Mouse (Mus musculus): Measurements from ENCODE around the gene Socs3.
A peak's percentile ranks its signal among the peaks of the same experiment; 100 is the strongest.

Socs3 gene

DNA sequence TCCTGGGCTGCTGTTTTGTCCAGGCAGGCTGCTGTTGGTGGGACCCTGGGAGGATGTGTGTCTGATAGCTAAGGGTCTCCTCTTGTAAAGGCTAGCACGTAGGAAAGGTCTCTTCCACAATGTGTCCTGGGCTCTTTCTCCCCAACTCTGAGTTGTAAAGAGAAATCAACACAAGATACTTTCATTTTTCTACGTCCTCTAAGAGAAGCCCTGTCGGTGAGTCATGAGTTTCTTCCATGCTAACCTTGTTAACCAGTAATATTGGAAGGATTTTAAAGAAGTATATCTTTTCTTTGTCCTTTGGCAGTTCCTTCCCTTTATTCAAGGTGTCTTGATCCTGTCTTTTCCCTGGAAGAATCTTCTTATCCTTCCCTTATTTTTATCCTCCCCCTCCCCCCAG, 25.8 kb upstream of the Socs3 start:
- DNase-seq (ENCODE audit: low spot score in 2 of 2) = no peak

DNA sequence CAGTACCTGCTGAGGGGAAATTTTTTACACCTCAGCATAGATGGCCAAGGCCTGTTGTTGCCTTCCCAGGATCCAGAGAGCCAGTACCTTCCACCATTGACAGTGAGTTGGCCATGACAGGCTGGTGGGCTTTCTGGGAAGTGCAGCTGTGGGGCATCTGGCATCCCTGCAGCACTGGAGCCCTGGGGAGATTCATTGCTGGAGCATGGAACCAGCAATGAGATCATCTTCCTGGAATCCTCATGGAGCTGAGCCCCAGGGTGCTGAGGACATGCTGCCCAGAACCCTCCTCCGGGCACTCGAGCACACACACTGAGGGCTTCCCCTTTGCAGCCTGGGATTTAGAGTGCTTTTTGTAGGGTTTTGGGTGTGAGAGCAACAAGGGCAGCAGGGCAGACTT, 25.4 kb upstream of the Socs3 start:
- DNase-seq (ENCODE audit: low spot score in 2 of 2) = no peak

DNA sequence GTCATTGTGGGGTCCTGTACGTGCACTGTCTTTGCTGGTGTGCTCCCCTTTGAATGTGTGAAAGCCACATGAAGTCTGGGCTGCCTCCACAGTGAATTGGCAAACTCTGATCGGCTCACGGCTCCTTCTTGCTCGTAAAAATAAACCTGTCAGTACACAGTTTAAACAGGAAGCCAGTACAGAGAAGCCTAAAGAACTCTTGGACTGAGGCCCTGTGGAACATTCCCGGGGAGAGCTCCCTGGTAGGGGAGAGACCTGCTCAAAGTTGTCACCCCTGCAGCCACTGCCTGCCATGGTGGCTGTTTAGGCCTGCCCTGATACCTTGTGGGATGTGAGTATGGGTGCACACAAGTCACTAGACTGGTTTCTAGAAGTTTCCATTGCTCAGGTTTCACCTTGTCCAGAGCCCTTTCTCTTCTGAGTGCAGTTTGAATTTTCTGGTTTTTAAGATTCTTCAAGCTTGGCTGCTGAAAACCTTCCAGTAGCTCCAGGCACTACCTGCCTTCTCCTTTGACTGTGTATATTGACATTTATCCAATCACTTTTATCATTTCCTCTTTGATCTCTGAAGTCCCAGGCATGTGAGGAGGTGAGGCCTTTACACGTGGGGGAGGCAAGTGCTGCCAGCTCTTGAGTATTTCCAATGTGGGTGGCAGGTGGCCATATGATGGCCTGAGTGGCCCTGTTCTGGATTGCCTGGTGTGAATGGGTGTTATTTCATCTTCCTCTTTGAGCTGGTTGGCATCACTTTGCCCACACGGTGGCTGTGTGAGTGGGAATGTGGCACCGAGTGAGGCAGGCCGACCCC, 24.6 kb upstream of the Socs3 start:
- no peak for DNase-seq (ENCODE audit: low spot score in 2 of 2)

DNA sequence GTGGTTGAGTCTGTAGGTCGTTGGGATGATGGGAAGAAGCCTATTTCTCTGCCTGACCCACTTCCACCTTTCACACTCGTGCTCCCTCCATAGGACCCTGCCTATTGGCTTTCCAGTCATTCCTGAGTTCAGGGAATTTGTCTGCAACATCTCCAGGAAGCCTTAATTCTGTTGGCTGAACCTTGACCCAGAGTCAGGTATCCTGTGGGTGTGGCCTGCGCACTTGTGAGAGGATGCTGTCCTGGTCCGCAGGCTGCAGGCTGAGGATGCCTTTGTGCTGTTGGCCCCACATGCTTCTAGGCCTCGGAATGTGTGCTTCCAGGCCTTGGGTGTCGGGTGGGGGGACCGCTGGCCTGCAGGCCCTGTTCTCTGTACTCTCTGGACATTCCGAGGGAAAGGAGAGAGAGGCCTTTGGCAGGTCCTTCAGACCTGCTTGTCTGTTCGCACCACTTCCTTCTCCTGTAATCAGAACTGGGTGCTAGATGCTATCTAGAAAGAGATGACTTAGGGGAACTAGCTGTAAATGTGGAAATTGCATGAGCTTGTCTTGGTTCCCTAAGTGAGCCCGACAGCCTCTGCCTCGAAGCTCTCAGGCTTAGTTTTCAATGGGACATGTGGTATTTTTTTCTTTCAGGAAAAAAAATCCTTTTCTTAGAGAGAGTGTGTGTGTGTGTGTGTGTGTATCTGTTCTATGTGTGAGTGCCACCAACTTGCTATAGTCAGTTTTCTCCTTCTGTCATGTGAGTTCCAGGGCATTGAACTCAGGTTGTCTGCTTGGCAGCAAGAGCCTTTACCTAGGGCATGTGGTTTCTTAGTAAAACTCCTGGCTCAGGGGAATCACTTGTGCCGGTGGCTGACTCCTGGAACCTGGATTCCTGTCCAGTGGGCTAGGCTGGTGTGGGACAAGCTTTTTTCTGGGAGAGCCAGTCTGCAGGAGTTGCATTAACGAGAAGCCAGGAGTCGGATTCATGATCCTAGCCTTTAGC, 23.6 kb upstream of the Socs3 start:
- DNase-seq (ENCODE audit: low spot score in 2 of 2) = no peak

DNA sequence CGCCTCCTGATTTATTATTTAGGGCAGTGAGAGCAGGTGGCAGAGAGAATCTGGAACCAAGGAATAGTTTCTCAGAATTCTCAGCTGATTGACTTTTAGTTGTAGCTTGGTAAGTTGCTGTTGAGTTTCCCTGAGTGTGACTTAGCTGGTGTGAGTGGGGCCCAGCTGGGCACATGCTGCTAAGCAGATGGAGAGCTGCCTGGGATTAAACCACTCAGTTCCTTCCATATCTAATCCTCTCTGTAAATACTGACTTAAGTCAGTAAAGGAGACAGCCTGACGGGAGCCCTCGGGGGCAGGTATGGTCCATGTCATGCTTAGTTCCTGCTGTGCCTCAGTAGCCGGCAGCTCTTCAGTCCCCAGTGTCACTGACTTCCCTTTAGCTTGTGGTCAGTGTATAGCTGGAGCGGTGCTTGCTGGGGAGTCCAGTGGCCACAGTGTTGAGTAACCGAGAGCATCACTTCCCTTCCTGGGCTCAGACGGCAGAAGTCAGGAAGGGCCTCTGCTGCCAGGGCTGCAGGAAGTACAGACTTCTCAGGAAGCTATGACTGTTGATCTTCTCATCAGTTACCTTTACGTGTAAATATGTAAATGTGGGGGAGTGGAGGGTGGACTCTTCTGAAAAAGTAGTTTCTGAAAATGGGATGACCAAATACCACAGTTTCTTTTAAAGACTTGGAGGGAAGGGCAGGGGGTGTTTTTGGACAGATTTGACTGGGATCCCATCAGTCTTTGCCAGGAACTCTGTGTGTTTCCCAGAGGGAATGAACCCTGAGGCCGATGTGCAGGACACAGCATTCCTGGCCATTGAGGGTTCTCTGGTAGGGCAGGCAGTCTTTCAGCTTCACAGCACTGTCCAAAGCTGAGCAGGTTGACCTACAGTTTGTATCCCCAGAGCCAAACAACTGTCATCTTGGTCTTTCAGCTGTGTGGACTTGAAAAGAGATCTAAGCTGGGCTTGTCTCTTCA, 21.9 kb upstream of the Socs3 start:
- DNase-seq (ENCODE audit: low spot score in 2 of 2) = no peak

DNA sequence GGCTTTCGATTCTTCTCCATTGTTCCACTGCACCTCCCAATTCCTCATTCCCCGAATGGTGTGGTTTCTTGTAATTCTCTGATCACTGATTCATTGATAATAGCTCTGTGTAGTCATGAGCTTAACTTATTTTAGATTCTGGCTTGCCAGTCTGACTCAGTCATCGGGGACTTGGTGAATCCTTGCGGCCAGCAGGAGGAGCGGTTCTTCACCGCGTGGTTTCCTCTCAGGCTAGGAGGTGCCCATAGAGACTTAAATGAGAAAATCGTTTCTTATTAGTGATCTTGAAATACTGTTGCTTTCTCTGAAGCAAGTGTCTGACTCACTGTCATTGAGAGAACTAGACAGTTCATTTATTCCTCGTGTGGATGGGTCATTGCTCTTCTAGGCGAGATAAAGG, 20.1 kb upstream of the Socs3 start:
- DNase-seq (ENCODE audit: low spot score in 2 of 2) = no peak

DNA sequence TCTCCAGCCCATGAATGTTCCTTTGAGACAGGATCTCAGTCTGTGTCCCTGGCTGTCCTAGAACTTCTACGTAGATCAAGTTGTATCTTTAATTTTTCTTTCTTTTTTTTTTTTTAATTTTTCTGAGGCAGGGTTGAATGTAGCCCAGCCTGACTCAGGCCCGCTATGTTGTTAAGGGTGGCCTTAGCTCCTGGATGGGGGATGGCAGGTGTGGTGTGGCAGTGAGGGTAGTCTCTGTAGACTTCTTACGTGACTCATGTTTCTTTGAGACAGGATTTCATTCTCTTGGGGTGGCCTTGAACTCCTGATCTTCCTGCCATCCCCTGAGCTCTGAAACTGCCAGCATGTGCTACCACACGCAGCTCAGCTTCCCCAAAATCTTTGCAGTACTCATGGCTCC, 19.4 kb upstream of the Socs3 start:
- no peak for DNase-seq (ENCODE audit: low spot score in 2 of 2)

DNA sequence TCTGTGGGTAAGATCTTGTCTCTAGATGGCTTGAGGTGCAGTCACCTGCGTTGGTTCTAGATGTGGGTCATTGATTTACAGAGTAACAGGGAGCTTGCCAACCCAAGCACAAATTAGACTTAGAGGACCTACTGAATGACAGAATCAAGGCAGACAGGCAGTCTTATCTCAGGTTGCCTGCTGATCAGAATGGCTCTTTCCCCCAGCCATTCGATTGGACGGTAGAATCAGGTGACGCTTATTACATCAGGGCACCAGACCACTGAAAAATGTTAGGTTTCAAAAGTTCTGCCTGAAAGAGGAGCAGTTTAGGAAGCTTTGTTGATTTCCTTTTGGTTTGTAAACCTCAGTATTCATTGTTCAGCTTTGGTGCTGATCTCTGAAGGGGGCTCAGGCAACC, 18.1 kb upstream of the Socs3 start:
- no peak for DNase-seq (ENCODE audit: low spot score in 2 of 2)

DNA sequence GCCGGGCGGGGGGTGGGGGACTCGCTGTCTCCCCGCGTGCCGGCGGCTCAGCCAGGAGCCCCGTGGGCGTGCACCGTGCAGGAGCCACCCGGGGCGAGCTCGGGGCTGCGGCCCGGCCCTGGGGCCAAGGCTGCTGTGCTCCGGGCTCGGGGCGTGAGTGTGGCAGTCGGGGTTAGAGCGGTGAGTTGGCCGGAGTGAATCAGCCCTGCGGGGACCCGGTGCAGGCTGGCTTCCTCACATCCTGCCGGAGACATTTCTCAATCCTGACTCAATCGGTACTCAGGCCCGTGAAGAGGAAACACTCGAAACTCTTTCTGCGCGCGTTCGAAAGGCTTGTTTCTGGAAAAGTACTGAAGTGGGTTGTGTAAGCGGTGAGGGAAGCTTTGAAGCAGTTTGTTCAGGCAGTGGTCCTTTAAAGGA, 17.2 kb upstream of the Socs3 start:
- DNase-seq (ENCODE audit: low spot score in 2 of 2) = peak in 1 of 2 experiments; percentile 33

DNA sequence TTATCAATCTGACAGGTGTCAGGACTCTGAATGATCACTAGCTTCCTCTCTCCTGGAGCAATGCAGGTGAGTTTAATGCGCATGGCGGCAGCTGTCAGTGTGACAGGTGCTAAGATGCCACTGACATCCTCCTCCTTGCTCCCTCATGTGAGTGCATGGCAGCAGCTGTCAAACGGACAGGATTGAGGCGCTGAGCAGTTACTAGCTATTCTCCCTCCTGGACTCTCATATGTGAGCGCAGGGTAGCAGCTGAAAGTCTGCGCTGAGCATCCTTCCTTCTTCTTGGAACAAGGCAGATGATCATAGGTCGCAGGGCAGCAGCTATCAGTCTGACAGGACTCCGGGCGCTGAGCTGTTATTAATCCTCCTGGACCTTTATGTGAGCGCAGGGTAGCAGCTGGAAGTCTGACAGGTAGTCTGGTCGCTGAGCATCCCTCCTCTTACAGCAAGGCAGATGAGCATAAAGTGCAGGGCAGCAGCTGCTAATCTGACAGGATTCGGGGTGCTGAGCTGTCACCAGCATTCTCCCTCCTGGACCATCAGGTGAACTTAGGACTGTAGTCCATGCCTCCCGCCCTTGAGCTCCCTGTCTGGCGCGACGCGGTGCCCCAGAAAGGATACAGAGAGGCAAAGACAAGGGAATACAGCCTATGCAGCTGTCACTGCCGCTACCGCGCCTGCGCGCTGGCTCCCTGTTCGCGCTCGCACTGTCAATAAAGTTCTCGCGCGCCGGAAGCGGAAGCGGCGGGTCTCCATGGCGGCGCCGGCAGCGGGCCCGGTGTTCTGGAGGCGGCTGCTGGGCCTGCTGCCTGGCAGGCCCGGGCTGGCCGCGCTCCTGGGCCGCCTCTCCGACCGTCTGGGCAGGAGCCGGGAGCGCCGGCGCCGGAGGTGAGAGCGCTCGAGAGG, 16.5 kb upstream of the Socs3 start, which contains the start of gene Pgs1:
Gene Pgs1, plus strand, starts transcription at position 167 of the 906 bp plus-strand sequence.
- DNase-seq (ENCODE audit: low spot score in 2 of 2) = peak; percentile 81 to 88

DNA sequence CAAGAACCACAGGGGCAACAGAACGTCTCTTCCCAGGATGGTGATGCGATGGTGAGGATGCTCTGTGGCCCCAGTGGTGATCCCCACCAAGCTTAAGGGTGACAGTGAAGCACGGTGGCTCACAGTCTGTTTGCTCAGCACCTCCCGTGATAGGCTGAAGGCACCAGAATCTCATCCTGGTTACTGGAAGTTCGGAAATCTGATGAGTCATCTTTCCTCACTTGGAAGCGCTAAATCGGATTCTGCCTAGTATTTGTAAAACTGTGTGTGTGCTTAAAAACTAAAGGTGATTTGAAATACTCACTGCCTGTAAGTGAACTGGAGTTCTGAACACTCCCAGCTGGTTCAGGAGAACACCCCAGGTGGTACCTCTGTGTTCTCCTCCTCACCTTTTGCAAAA, 13.9 kb upstream of the Socs3 start:
- DNase-seq (ENCODE audit: low spot score in 2 of 2) = no peak

DNA sequence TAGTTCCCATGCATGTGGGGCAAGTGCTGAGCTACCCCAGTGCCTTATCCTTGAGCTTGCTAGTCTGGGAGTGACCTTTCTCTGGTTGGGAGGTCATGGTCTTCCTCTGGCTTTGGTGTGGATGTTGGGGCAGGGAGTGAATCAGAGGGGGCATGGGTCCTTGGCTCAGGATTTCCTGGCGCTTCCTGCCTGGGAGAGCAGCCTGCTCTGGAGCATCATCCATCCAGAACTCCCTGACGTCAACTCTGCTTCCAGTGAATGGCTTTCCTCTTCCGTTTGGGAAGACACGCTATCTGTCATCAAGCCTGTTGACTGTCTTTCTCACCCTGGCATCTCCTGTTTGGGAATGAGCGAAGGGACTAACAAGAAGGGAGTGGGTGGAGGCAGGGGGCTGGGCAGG, 12.6 kb upstream of the Socs3 start:
- DNase-seq (ENCODE audit: low spot score in 2 of 2) = no peak

DNA sequence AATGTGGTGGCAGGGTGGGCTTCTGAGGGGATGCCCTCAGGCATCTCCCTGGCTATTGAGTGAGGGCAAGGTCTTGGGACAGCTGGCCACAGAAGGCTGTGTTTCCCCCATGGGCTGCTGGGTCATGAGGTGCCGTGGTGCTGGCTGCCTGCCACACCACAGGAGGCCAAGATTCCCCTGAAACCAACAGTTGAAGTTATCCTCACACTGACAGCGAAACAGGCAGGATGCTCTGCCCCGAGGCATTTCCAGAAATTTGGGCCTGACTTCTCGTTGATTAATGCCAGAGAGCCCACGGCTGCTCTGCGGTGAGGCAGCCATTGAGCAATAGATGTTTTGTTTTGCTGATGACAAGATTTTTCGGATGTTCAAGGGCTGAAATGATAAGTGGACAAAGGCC, 9.5 kb upstream of the Socs3 start:
- DNase-seq (ENCODE audit: low spot score in 2 of 2) = no peak

DNA sequence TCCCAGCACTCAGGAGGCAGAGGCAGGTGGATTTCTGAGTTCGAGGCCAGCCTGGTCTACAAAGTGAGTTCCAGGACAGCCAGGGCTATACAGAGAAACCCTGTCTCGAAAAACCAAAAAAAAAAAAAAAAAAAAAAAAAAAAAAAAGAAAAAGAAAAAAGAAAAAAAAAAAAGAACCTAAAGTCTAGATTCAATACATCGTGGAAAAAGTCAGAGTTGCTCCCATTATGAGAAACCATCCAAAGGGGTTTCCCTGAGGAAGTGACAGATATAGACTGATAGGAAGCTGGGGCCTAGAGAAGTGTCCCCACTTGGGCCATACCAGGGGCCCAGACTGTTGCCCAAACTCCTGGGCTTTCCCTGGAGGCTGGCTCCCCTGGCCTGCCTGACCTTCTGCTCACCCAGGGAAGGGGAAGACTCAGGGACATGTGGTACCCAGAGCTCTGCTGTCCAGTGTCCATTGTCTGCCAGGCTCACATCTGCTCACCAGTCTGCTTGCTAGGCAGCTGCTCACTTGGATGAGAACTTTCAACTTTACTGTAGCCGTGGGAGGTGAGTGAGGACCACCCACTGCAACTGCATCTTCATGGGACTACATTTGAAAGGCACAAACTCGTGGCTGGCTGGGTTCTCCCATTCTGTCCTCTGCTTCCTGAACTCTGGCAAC, 8.0 kb upstream of the Socs3 start:
- DNase-seq (ENCODE audit: low spot score in 2 of 2) = no peak

DNA sequence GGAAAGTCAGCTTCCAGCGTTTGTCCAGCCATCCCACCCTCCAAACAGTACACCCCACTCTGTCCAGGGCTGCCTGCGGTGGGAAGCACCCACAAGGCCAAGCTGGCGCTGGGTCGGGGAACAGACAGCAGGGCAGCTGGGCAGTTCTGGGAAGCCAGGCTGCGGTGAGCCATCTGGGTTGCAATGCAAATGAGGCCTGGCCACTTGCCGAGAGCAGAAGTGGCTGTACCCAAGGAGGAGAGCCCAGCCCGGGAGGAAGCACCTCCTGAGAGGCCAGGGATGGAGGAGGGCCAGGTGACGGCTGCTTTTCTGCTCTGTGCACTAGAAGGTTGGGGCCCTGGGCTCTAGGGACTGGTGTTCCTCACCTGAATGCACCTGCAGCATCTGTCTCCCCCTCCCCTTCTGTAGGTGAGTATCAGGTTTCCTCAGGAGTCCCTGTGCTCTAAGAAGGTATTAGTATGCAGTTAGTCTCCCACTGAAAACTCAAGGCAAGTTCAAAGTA, 6.3 kb upstream of the Socs3 start:
- peak in 1 of 2 experiments; percentile 23 for DNase-seq (ENCODE audit: low spot score in 2 of 2)

DNA sequence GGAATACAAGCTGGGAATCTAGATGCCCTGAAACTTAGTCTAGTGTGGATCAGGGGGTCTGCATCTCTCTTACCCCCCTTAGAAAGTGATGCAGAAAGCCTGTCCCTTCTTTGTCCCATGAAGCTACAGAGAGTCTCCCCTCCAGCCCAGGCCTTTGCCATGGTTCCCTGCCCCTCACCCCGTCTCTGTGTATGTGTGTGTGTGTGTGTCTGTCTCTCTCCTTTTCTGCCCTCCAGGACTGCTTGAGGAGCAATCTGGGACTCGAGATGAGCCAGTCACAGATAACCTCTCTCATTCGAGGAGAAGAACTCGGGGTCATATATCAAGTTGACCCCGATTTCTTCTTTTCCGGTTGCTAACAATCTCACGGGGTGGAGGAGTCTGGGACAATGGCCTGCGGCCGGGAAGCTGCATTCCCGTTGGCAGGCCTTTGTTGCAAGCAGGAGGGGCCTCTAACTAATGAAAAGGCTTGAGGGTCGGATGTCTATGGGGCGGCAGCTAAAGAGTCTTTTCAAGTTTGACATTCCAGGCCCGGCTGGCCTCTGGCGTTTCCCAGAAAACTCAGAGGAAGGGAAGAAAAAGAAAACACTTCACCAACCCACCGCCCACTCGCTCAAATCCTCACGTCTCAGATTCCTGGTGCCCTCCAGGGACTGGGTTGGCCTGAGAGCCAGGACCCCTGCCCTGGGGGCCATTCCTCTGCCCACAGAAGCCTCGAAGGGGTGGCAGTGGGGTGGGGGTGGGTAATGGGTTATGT, 5.5 kb upstream of the Socs3 start:
- no peak for DNase-seq (ENCODE audit: low spot score in 2 of 2)

DNA sequence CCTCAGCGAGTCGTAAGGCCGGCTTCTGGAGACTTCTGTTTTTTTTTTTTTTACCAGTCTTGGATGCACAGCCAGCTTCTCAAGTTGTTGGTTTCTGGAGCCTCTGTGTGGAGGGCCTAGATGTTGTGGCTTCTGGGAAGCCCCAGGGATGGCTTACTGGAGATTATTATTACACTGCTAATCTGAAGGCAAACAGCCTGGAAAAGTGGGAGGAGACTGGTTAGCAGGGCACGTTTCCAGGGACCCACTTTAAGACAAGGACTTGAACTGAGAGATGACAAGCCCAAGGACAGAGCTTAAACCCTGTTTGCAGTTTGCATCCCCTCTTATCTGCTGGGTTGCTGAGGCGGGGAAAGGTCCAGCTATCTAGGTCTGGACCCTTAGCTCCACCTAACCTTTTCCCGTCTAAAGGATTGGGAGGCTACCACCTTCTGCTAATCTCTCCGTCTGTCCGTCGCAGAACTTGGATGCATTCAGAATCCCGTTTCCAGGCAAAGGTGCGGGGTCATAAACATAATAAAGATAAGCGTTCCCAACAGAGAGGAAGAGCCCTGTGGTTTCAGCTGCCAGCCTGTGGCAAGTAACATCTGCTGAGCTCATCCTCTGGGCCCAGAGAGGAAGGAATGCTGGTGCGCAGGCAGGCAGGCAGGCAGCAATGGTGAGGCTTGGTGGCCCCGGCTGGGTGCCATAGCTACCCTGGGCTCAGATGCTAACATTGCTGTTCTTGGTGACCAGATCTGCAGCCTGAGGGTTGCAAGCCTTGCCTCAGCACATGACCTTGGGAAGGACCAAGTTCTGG, 4.7 kb upstream of the Socs3 start:
- DNase-seq (ENCODE audit: low spot score in 2 of 2) = no peak

DNA sequence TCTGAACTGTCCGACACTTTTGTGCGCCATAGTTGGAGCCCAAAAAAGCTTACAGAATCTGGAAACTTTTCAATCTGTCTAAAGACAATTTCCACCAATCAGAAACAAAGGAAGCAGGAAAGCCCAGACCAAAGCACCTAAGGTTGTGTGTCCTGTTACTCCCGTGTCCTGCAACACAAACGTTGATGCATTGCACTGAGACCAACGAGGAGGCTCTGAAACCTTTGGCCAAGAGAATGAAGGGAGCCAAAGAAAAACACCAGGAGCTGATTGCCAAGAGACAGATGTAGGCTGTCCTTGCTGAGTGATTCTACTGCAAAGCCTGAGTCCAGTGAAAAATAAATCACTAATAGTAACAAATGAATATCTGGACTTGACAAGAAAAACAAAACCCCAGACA, 3.7 kb upstream of the Socs3 start:
- no peak for DNase-seq (ENCODE audit: low spot score in 2 of 2)

Measured in spleen, postnatal 14 days (tissue).